Mouse (Mus musculus) liver, embryonic 12.5 days (tissue): ENCODE measurements around the gene Ahcy. TPM values are rescaled to one million over a fixed set of nuclear protein-coding genes. Genes with fewer than 3 reads are reported as not detected.

Experiments used
- ATAC-seq: fragments of 200-750 bp; cut with Nextera tagmentation; 2 replicates; pipeline ENCODE4 v1.8.0; 2017; ENCODE audit warnings: moderate number of reproducible peaks, mild to moderate bottlenecking, moderate library complexity
- H3K27ac ChIP-seq: fragments of 300-500 bp; sonication (generic); 2 replicates; pipeline ENCODE4 v1.5.1; 2016; ENCODE audit warnings: mild to moderate bottlenecking
- H3K27me3 ChIP-seq: fragments of 300-500 bp; sonication (generic); replicated peaks from 2 replicates; pipeline ENCODE4 v1.6.1; 2016; ENCODE audit warnings: mild to moderate bottlenecking, moderate library complexity
- H3K36me3 ChIP-seq: fragments of 300-500 bp; sonication (generic); 2 replicates; pipeline ENCODE4 v1.6.1; 2016; ENCODE audit warnings: mild to moderate bottlenecking, moderate library complexity
- H3K4me1 ChIP-seq: fragments of 300-500 bp; sonication (generic); 2 replicates; pipeline ENCODE4 v1.6.1; 2016
- H3K4me2 ChIP-seq: fragments of 300-500 bp; sonication (generic); 2 replicates; pipeline ENCODE4 v1.6.1; 2016; ENCODE audit warnings: mild to moderate bottlenecking, moderate library complexity
- H3K4me3 ChIP-seq: fragments of 300-500 bp; sonication (generic); 2 replicates; pipeline ENCODE4 v1.5.1; 2016; ENCODE audit warnings: mild to moderate bottlenecking, moderate library complexity
- H3K9ac ChIP-seq: fragments of 300-500 bp; sonication (generic); 2 replicates; pipeline ENCODE4 v1.6.1; 2016; ENCODE audit warnings: mild to moderate bottlenecking, moderate library complexity
- H3K9me3 ChIP-seq: fragments of 300-500 bp; sonication (generic); replicated peaks from 2 replicates; pipeline ENCODE4 v1.6.1; 2016; ENCODE audit warnings: mild to moderate bottlenecking, moderate library complexity
- WGBS: fragments of 180-500 bp; shearing (Covaris S2); methylation state at CpG from one replicate; pipeline ENCODE4 v1.1.7; 2016; ENCODE audit not compliant: insufficient replicate concordance; 5-methylcytosine and 5-hydroxymethylcytosine counted together
- polyA plus RNA-seq: library from polyadenylated mRNA; unstranded; fragments of >200 nt; fragmentation: Nextera tagmentation; extraction: Ambion mirVana; gene quantifications from 2 replicates; pipeline ENCODE4 v1.2.1, GENCODE M21; 2016

The Ahcy gene
- polyA plus RNA-seq, 1 experiment from 2014 or later = 67.1 TPM

DNA sequence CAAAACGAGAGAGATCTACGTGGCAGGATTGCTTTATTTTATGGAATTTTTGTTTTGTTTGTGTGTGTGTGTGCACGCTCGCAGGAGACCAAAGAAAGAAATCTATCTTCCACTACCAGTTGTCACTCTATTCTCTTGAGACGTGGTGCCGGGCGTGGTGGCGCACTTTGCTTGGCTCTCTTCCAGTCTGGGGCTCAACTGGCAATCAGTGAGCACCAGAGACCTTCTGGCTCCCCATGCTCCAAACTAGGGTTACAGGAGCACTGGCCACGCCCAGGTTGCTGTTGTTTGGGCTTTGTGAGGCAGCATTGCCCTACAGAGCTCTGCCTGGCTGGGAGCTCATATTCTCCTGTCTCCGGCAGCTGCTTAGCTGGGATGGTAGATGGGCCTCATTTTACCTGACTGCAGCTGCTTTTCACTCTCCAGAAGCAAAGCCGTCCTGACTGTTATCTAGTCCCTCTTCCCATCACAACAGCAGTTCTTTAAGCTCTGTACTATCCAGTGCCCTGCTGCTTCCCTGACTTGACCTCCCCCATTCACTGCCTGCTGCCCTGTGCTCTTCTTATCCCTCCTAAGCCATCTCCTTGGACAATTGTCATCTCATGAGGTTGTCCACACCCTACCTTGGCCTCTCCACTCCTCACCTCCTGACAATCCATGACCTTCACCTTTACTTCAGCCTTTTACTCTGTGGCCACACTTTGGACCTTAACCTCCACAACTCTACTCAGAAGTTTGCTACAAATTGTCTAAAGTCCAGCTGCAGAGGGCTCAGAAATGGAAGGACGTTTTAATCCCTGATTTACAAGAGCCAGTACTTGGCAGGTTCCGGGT lies 16.8 kb upstream of the Ahcy start:
- Histone ChIP-seq H3K36me3 (no peaks in the 10 kb centered on the region), H3K4me1 (peaks cover 45% of the 10 kb centered on the region), H3K9me3 (no peaks in the 10 kb centered on the region), H3K9ac (no peak overlapping the region), H3K4me3 (no peak overlapping the region), H3K27me3 (no peaks in the 10 kb centered on the region), H3K27ac (peak overlapping the region; percentile 77), H3K4me2 (peak overlapping the region; percentile 45)
- 32% methylated on average over 13 of the region's 13 CpGs for WGBS
- peak; percentile 90 for ATAC-seq

DNA sequence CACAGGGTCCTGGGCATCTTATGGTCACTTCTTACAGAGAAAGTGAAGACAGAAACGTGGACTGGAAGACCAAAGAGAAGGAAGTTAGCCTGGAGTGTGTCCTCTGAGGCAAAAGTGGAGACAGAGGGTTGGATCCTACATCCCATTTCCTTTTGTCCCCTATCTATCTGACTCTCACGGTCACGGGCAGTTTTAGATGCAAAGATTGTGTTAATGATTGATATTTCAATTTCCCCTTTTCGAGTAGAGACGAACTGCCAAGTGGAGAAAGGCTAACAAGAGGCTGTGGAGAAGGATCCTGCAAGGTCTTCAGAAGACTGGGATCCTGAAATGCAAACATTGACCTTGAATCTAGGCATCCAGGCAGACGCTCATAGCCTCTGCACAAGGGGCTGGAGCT lies 14.0 kb upstream of the Ahcy start:
- 33% methylated on average over 6 of the region's 6 CpGs for WGBS
- Histone ChIP-seq H3K9me3 (no peaks in the 10 kb centered on the region), H3K9ac (no peak overlapping the region), H3K4me2 (no peak overlapping the region), H3K27me3 (no peaks in the 10 kb centered on the region), H3K4me1 (peaks cover 38% of the 10 kb centered on the region), H3K36me3 (no peaks in the 10 kb centered on the region), H3K4me3 (no peak overlapping the region), H3K27ac (no peak overlapping the region)
- no peak for ATAC-seq

DNA sequence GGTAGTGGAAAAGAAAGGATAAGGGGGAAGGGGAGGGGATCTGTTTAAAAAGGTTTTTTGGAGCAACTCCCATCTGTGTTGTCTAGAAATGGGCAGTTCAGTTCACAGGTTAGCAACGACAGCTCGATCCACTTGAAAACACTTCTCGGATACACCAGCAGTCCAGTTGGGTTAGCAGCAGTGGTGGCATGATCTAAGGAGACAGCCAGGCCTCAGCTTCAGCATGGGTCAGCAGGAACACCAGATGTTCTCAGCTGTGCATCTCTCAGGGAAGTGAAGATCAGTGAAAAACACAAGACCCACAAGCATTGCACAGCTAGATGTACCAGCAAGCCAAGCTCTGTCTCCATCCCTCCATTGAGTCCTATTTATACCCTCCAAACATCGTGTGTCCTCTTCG lies 12.0 kb upstream of the Ahcy start:
- no peak overlapping the region for H3K9ac ChIP-seq
- no peak for ATAC-seq
- WGBS = 70% methylated on average over 5 of the region's 5 CpGs
- peaks cover 22% of the 10 kb centered on the region for H3K4me1 ChIP-seq
- H3K27me3 ChIP-seq = no peaks in the 10 kb centered on the region
- H3K9me3 ChIP-seq = no peaks in the 10 kb centered on the region
- no peak overlapping the region for H3K4me2 ChIP-seq
- no peaks in the 10 kb centered on the region for H3K36me3 ChIP-seq
- no peak overlapping the region for H3K4me3 ChIP-seq
- no peak overlapping the region for H3K27ac ChIP-seq

DNA sequence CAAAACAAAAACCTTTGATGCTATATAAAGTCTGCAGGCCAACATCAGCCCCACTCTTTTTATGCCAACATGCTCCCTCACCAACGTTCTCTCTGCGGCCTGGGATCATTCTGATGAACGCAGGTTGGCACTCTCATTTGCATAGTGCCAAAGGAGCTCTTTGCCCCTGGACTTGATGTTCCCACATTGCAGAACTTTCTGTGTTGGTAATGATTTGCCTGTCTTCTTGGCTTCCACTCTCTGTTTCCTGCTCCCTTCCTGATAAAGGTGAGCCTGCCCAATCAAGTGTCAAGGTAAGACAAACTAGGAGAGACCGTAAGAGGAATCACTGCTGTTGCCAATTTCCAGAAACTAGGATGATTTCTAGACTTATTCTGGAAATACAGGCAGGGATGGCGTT lies 10.2 kb upstream of the Ahcy start:
- H3K27ac ChIP-seq = no peak overlapping the region
- 73% methylated on average over 5 of the region's 5 CpGs for WGBS
- no peaks in the 10 kb centered on the region for H3K36me3 ChIP-seq
- H3K4me3 ChIP-seq = no peak overlapping the region
- no peaks in the 10 kb centered on the region for H3K9me3 ChIP-seq
- no peak overlapping the region for H3K4me2 ChIP-seq
- H3K27me3 ChIP-seq = no peaks in the 10 kb centered on the region
- H3K4me1 ChIP-seq = peaks cover 17% of the 10 kb centered on the region
- H3K9ac ChIP-seq = no peak overlapping the region
- ATAC-seq = no peak

DNA sequence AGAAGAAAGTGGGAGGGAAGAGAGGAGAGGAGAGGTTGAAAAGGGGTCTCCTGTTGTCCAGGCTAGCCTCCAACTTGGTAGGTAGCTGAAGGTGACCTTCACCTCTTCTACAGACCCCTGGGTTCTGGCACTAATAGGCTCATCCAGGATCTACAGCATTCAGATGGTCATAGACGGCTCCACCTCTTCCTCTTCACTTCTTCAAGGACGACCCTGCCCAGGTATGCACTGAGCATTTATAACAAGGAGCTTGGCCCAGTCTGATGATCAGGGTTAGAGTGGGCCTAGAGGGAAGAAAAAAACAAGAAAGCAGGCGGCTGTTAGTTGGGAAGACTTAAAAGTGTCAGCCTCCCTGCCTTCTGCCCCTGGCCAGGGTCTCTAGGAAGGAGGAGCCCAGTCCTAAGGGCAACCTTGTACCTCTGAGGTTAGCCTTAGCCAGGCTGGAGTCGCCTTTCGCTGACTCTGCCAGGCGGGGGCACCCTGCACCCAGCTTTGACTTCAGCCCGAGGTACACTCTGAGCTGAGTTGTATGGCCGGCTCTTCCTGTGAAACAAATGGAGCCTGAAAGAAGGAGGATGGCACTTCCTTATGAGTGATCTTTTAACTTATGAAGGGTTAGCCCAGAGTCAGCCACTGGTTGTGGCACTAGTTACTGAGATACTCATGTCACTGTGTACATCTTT lies 8.0 kb upstream of the Ahcy start:
- no peaks in the 10 kb centered on the region for H3K36me3 ChIP-seq
- H3K4me3 ChIP-seq = no peak overlapping the region
- H3K27me3 ChIP-seq = no peaks in the 10 kb centered on the region
- H3K9ac ChIP-seq = no peak overlapping the region
- ATAC-seq = peak; percentile 69
- no peaks in the 10 kb centered on the region for H3K9me3 ChIP-seq
- H3K27ac ChIP-seq = no peak overlapping the region
- 15% methylated on average over 8 of the region's 8 CpGs for WGBS
- no peak overlapping the region for H3K4me2 ChIP-seq
- H3K4me1 ChIP-seq = peaks cover 6% of the 10 kb centered on the region; the same call in 1 of the 2 replicates

DNA sequence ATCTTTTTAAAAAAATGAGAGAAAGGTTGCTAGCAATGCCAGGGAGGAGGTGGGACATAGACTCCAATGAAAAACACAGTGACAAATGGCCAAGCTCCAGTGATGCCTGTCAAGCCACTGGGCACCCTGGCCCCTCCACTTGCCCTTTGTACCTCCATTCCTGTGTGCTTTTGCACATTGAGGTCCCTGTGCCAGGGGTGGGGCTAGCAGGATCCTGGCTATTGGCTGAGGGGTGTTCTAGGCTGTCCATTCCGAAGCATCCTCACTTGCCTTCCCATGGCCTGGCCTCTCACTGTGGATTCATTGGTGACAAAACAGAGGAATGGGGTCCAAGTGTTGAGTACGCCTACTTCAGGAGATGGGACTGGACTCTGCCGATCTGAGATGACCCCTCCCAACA lies 6.8 kb upstream of the Ahcy start:
- H3K9ac ChIP-seq = no peak overlapping the region
- peaks cover 6% of the 10 kb centered on the region; the same call in 1 of the 2 replicates for H3K4me1 ChIP-seq
- no peaks in the 10 kb centered on the region for H3K36me3 ChIP-seq
- no peak overlapping the region for H3K4me3 ChIP-seq
- H3K27me3 ChIP-seq = no peaks in the 10 kb centered on the region
- peak; percentile 13; the same call in 1 of the 2 replicates for ATAC-seq
- 81% methylated on average over 3 of the region's 3 CpGs for whole genome bisulfite sequencing
- no peaks in the 10 kb centered on the region for H3K9me3 ChIP-seq
- no peak overlapping the region for H3K27ac ChIP-seq
- H3K4me2 ChIP-seq = no peak overlapping the region

DNA sequence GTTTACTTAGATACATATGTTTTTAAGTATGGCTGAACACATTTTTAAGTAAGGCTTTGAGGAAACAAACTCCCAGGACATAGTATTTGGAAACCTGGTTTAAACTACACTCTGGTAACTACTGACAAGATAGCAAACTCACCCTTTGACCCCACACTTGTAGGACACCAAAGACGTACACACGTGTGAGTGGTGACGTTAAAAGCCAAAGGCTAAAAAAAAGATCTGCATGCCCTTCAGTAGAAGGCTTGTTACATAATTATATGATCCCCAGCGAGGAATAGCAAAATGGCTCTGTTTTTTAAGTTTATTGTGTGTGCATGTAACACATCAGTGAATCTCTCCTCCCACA lies 5.9 kb upstream of the Ahcy start:
- Histone ChIP-seq H3K27ac (no peak overlapping the region), H3K4me2 (no peak overlapping the region), H3K9me3 (no peaks in the 10 kb centered on the region), H3K4me1 (peaks cover 13% of the 10 kb centered on the region), H3K36me3 (no peaks in the 10 kb centered on the region), H3K9ac (no peak overlapping the region), H3K4me3 (no peak overlapping the region), H3K27me3 (no peaks in the 10 kb centered on the region)
- ATAC-seq = no peak
- WGBS = 58% methylated on average over 4 of the region's 4 CpGs

DNA sequence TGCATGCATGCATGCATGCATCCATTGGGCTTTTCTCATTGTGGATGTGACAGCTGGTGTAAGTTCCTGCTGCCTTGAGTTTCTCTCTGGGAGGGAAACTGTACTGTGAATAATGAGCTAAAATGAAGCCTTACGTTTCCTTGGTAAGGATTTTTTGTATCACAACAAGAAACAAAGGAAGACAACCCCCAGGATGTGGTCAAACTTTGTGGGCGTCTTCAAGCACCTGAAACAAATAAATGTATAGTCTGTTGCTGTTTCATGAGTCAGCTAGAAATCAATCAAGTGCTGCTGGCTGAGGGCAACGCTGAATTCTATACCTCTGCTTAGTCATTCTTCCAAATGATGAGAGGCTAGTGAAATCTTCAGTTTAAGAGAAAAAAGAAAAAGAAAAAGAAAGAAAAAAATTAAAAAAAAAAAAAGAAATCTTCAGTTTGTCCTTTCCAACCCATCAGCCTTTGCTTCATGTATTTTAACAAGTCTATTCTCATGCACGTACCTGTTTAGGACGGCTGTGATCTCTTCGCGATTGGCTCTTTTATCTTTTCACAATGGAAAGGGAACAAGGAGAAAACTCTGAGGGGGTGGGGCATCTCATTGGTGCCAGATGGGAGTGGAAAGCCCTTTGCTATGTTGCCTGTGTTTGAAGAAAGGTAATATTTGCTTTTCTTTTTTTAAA lies 5.3 kb upstream of the Ahcy start:
- 30% methylated on average over 7 of the region's 7 CpGs for WGBS
- H3K36me3 ChIP-seq = no peaks in the 10 kb centered on the region
- H3K4me2 ChIP-seq = no peak overlapping the region
- peaks cover 18% of the 10 kb centered on the region for H3K4me1 ChIP-seq
- no peak for ATAC-seq
- no peaks in the 10 kb centered on the region for H3K9me3 ChIP-seq
- no peak overlapping the region for H3K9ac ChIP-seq
- no peak overlapping the region for H3K27ac ChIP-seq
- H3K4me3 ChIP-seq = no peak overlapping the region
- no peaks in the 10 kb centered on the region for H3K27me3 ChIP-seq

DNA sequence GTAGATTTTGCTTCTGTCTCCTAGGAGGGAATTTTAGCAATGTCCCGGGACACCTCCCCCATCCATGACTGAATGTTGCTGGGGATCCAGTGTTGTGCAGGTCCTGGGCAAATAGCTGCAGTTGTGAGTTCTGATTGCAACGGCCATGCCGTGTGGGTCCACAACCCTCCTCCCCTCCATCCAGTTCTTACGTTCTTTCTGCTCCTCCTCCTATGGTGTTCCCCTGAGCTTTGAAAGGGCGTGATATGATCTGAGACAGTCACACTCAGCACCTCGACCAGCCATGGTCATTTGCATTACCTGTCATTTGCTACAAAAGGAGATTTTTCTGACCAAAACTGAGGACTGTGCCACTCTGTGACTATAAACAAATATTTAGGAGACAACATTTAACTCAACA lies 1.4 kb upstream of the Ahcy start:
- Histone ChIP-seq H3K9me3 (no peaks in the 10 kb centered on the region), H3K4me1 (peaks cover 49% of the 10 kb centered on the region), H3K4me3 (no peak overlapping the region), H3K27me3 (no peaks in the 10 kb centered on the region), H3K27ac (no peak overlapping the region), H3K36me3 (no peaks in the 10 kb centered on the region), H3K4me2 (peak overlapping the region; percentile 94; the same call in 1 of the 2 replicates), H3K9ac (no peak overlapping the region)
- WGBS = 70% methylated on average over 6 of the region's 6 CpGs
- ATAC-seq = no peak

DNA sequence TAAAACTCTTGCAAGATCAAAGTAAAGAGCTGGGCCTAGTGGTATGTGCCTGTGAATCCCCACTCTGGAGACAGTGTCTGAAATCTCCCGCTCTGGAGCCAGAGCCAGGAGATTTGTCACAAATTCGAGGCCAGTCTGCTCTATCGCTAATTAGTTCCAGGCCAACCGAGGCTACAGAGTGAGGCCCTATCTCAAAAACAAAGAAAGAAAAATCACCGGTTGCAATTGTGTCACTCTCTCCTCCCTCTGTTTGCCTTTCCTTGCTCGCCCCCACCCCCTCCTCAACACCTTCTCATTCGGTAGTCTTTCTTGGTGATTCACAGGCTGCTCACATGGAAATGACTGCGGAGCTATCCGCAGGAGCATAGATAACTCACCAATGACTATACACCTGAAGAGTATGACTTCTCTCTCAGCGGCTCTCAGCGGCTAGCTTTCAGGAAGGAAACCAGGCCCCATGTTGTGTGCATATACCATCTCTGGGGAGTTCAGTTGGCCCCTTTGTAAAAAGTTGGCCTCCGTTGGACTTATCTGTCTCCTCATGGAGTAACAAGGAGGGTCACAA lies 551 bp upstream of the Ahcy start:
- peak; percentile 6 for ATAC-seq
- Histone ChIP-seq H3K4me2 (peak overlapping the region; percentile 94), H3K9me3 (no peaks in the 10 kb centered on the region), H3K27ac (peak overlapping the region; percentile 88), H3K9ac (peak overlapping the region; percentile 91), H3K4me3 (peak overlapping the region; percentile 82), H3K36me3 (no peaks in the 10 kb centered on the region), H3K4me1 (peaks cover 52% of the 10 kb centered on the region), H3K27me3 (no peaks in the 10 kb centered on the region)
- WGBS = 15% methylated on average over 12 of the region's 12 CpGs

DNA sequence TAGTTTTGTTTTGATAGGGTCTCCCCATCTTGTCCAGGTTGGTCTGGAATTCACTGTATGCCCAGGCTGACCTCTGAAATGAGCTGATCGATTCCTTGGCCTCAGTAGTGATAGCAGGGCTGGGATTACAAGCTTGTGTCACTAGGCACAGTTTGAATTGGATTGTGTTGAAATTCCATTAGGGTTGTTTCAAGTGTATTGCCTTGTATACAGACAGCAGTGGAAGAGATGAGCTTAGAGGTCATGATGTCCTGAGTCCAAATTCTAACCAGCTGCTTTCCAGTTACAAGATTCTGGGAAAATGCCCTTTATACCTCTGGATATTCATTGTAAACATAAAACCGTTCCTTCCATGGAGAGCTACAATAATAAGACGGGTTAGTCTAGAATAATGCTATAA lies 950 bp downstream of the Ahcy start:
- H3K9me3 ChIP-seq = no peaks in the 10 kb centered on the region
- H3K36me3 ChIP-seq = peaks cover 10% of the 10 kb centered on the region
- peak overlapping the region; percentile 88 for H3K27ac ChIP-seq
- no peak for ATAC-seq
- H3K9ac ChIP-seq = peak overlapping the region; percentile 91
- H3K4me2 ChIP-seq = peak overlapping the region; percentile 94
- 13% methylated on average over 3 of the region's 3 CpGs for WGBS
- H3K27me3 ChIP-seq = no peaks in the 10 kb centered on the region
- peaks cover 54% of the 10 kb centered on the region for H3K4me1 ChIP-seq
- peak overlapping the region; percentile 82 for H3K4me3 ChIP-seq
